Mouse (Mus musculus) neural tube, embryonic 14.5 days (tissue): ENCODE results near the gene Lamtor2. TPM values are rescaled to one million over a fixed set of nuclear protein-coding genes. Genes with fewer than 3 reads are reported as not detected.
A peak's percentile ranks its signal among the peaks of the same experiment; 100 is the strongest.

Experiments
- ATAC-seq: fragments of 200-750 bp; cut with Nextera tagmentation; 2 replicates; pipeline ENCODE4 v1.8.0; 2017; ENCODE audit warnings: low read depth, mild to moderate bottlenecking, moderate TSS enrichment, moderate library complexity
- H3K27ac ChIP-seq: fragments of 300-500 bp; sonication (generic); 2 replicates; pipeline ENCODE4 v1.5.1; 2014; ENCODE audit warnings: low read depth, mild to moderate bottlenecking, control low read depth, low read length, moderate library complexity, mixed read lengths
- H3K27me3 ChIP-seq: fragments of 300-500 bp; sonication (generic); 2 replicates; pipeline ENCODE4 v1.6.1; 2014; ENCODE audit warnings: low read length; ENCODE audit not compliant: control insufficient read depth, insufficient read depth
- H3K36me3 ChIP-seq: fragments of 300-500 bp; sonication (generic); 2 replicates; pipeline ENCODE4 v1.6.1; 2014; ENCODE audit warnings: low read length, mixed read lengths; ENCODE audit not compliant: control insufficient read depth, insufficient read depth
- H3K4me1 ChIP-seq: fragments of 300-500 bp; sonication (generic); 2 replicates; pipeline ENCODE4 v1.6.1; 2014; ENCODE audit warnings: low read length; ENCODE audit not compliant: control insufficient read depth, insufficient read depth
- H3K4me2 ChIP-seq: fragments of 300-500 bp; sonication (generic); 2 replicates; pipeline ENCODE4 v1.6.1; 2014; ENCODE audit warnings: mild to moderate bottlenecking, low read depth, low read length, control low read depth
- H3K4me3 ChIP-seq: fragments of 300-500 bp; sonication (generic); 2 replicates; pipeline ENCODE4 v1.5.1; 2014; ENCODE audit warnings: low read depth, low read length, control low read depth, mixed read lengths
- H3K9ac ChIP-seq: fragments of 300-500 bp; sonication (generic); replicated peaks from 2 replicates; pipeline ENCODE4 v1.6.1; 2014; ENCODE audit warnings: low read depth, mild to moderate bottlenecking, control low read depth, low read length, mixed read lengths
- H3K9me3 ChIP-seq: fragments of 300-500 bp; sonication (generic); 2 replicates; pipeline ENCODE4 v1.6.1; 2016; ENCODE audit warnings: low read length; ENCODE audit not compliant: control insufficient read depth
- WGBS: fragments of 180-500 bp; shearing (Covaris S2); extraction: QIAGEN DNeasy Blood & Tissue Kit; methylation state at CpG from one replicate; pipeline ENCODE4 v1.1.7; 2014; 5-methylcytosine and 5-hydroxymethylcytosine counted together
- polyA plus RNA-seq: library from polyadenylated mRNA; unstranded; fragments of >200 nt; fragmentation: Nextera tagmentation; extraction: Ambion mirVana; gene quantifications from 2 replicates; pipeline ENCODE4 v1.2.1, GENCODE M21; 2014

Gene Lamtor2
- polyA plus RNA-seq, 1 experiment from 2014 or later = 97.0 TPM

- H3K27ac ChIP-seq = no peak overlapping the region
- 0 out of 2 replicates have a peak overlapping the region, but pooled peaks have one; percentile 19 for H3K4me2 ChIP-seq
- no peak overlapping the region for H3K4me3 ChIP-seq
- no peaks in the 10 kb centered on the region for H3K9me3 ChIP-seq
- H3K27me3 ChIP-seq = no peaks in the 10 kb centered on the region
- H3K9ac ChIP-seq = no peak overlapping the region
- WGBS = 34% methylated on average over 17 of the region's 17 CpGs
- H3K36me3 ChIP-seq = no peaks in the 10 kb centered on the region; the same call in 1 of the 2 replicates
- peaks cover 35% of the 10 kb centered on the region for H3K4me1 ChIP-seq
- ATAC-seq = peak; percentile 64
Measured at GRCm38 (mm10) chr3:88526157-88527131, 26.4 kb downstream of the Lamtor2 start.

GRCm38 (mm10) chr3:88525021-88525420 is 27.9 kb downstream of the Lamtor2 start:
- Histone ChIP-seq H3K27ac (no peak overlapping the region), H3K4me3 (no peak overlapping the region), H3K9ac (no peak overlapping the region), H3K4me2 (no peak overlapping the region), H3K27me3 (no peaks in the 10 kb centered on the region), H3K9me3 (no peaks in the 10 kb centered on the region), H3K36me3 (no peaks in the 10 kb centered on the region; the same call in 1 of the 2 replicates), H3K4me1 (peaks cover 28% of the 10 kb centered on the region)
- ATAC-seq = no peak
- WGBS = 94% methylated on average over 5 of the region's 5 CpGs

- no peak overlapping the region for H3K4me3 ChIP-seq
- ATAC-seq = no peak
- H3K9me3 ChIP-seq = no peaks in the 10 kb centered on the region
- H3K4me1 ChIP-seq = peaks cover 13% of the 10 kb centered on the region; the same call in 1 of the 2 replicates
- no peaks in the 10 kb centered on the region; the same call in 1 of the 2 replicates for H3K36me3 ChIP-seq
- H3K4me2 ChIP-seq = no peak overlapping the region
- no peak overlapping the region for H3K9ac ChIP-seq
- WGBS = 85% methylated on average over 8 of the region's 8 CpGs
- no peak overlapping the region for H3K27ac ChIP-seq
- H3K27me3 ChIP-seq = no peaks in the 10 kb centered on the region
Measured at GRCm38 (mm10) chr3:88523027-88523426, 29.8 kb downstream of the Lamtor2 start.

GRCm38 (mm10) chr3:88521803-88522331 is 31.0 kb downstream of the Lamtor2 start:
- 29% methylated on average over 9 of the region's 9 CpGs for WGBS
- no peak for ATAC-seq
- H3K36me3 ChIP-seq = no peaks in the 10 kb centered on the region; the same call in 1 of the 2 replicates
- H3K4me1 ChIP-seq = peaks cover 4% of the 10 kb centered on the region; the same call in 1 of the 2 replicates
- no peaks in the 10 kb centered on the region for H3K9me3 ChIP-seq
- no peaks in the 10 kb centered on the region for H3K27me3 ChIP-seq
- H3K4me2 ChIP-seq = no peak overlapping the region
- H3K27ac ChIP-seq = no peak overlapping the region
- no peak overlapping the region for H3K4me3 ChIP-seq
- H3K9ac ChIP-seq = no peak overlapping the region

GRCm38 (mm10) chr3:88521156-88521555 is 31.7 kb downstream of the Lamtor2 start:
- Histone ChIP-seq H3K27ac (no peak overlapping the region), H3K36me3 (no peaks in the 10 kb centered on the region; the same call in 1 of the 2 replicates), H3K27me3 (no peaks in the 10 kb centered on the region), H3K4me3 (no peak overlapping the region), H3K9me3 (no peaks in the 10 kb centered on the region), H3K4me1 (peaks cover 4% of the 10 kb centered on the region; the same call in 1 of the 2 replicates), H3K9ac (no peak overlapping the region), H3K4me2 (no peak overlapping the region)
- ATAC-seq = no peak
- WGBS = 89% methylated on average over 6 of the region's 6 CpGs

GRCm38 (mm10) chr3:88520078-88520477 is 32.8 kb downstream of the Lamtor2 start:
- no peak for ATAC-seq
- H3K27ac ChIP-seq = no peak overlapping the region
- 86% methylated on average over 2 of the region's 2 CpGs for WGBS
- H3K36me3 ChIP-seq = no peaks in the 10 kb centered on the region; the same call in 1 of the 2 replicates
- H3K9me3 ChIP-seq = no peaks in the 10 kb centered on the region
- H3K9ac ChIP-seq = no peak overlapping the region
- no peaks in the 10 kb centered on the region for H3K4me1 ChIP-seq
- H3K4me3 ChIP-seq = no peak overlapping the region
- no peaks in the 10 kb centered on the region for H3K27me3 ChIP-seq
- no peak overlapping the region for H3K4me2 ChIP-seq

- Histone ChIP-seq H3K4me3 (no peak overlapping the region), H3K9ac (no peak overlapping the region), H3K4me1 (no peaks in the 10 kb centered on the region), H3K27ac (no peak overlapping the region), H3K27me3 (no peaks in the 10 kb centered on the region), H3K36me3 (no peaks in the 10 kb centered on the region; the same call in 1 of the 2 replicates), H3K4me2 (no peak overlapping the region), H3K9me3 (no peaks in the 10 kb centered on the region)
- 73% methylated on average over 4 of the region's 4 CpGs for WGBS
- ATAC-seq = no peak
Measured at GRCm38 (mm10) chr3:88518411-88518810, 34.5 kb downstream of the Lamtor2 start.

- no peaks in the 10 kb centered on the region for H3K36me3 ChIP-seq
- WGBS = 90% methylated on average over 2 of the region's 2 CpGs
- ATAC-seq = no peak
Measured at GRCm38 (mm10) chr3:88516407-88516806, 36.5 kb downstream of the Lamtor2 start.

GRCm38 (mm10) chr3:88515095-88515386 is 37.8 kb downstream of the Lamtor2 start:
- no peak for ATAC-seq
- 100% methylated on average over 2 of the region's 2 CpGs for WGBS
- H3K9me3 ChIP-seq = no peaks in the 10 kb centered on the region

More at GRCm38 (mm10) chr3:88516407-88516806, 36.5 kb downstream of the Lamtor2 start:
- Histone ChIP-seq H3K27me3 (no peaks in the 10 kb centered on the region), H3K4me1 (0 out of 2 replicates have a peak, but pooled peaks cover 9% of the 10 kb centered on the region), H3K9ac (no peak overlapping the region), H3K27ac (no peak overlapping the region), H3K4me2 (no peak overlapping the region), H3K9me3 (no peaks in the 10 kb centered on the region), H3K4me3 (no peak overlapping the region)

More at GRCm38 (mm10) chr3:88515095-88515386, 37.8 kb downstream of the Lamtor2 start:
- no peak overlapping the region for H3K9ac ChIP-seq
- H3K4me2 ChIP-seq = no peak overlapping the region
- no peaks in the 10 kb centered on the region for H3K27me3 ChIP-seq
- no peak overlapping the region for H3K27ac ChIP-seq
- no peaks in the 10 kb centered on the region for H3K36me3 ChIP-seq
- peaks cover 16% of the 10 kb centered on the region for H3K4me1 ChIP-seq
- no peak overlapping the region for H3K4me3 ChIP-seq
